Mouse (Mus musculus) embryo, embryonic 10.5 days (tissue): ENCODE measurements around the gene Ces2b.
"Not testable (repeated sequence)": the region's sequence is repeated elsewhere in the genome, so short reads cannot be mapped to it uniquely, and the experiment has no call there.

Experiments
- DNase-seq: peaks from one replicate; pipeline ENCODE4 v3.0.0-alpha.2; 2015; ENCODE audit warnings: low spot score

The Ces2b gene

DNA sequence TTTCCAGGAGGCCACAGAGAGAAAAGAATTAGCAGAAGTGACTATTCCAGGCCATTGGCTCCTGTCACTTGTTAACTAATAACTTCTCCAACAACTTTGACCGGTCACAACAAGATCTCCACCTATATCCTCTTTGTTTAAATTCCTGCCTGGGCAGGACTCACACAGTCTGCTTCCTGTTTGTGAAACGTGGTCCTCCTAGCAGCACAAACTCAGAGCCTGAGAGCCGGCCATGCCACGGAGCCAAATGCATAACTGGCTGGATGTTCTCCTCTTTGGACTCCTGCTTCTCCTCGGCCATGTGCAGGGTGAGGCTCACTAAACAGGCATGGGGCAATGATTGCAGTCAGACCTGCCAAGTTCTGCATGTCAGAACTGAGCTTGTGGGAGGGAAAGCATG lies at the start of gene Ces2b:
Ces2b (plus strand) TSS at position 133 of the 400 bp plus-strand sequence.
- DNase-seq, result no peak

DNA sequence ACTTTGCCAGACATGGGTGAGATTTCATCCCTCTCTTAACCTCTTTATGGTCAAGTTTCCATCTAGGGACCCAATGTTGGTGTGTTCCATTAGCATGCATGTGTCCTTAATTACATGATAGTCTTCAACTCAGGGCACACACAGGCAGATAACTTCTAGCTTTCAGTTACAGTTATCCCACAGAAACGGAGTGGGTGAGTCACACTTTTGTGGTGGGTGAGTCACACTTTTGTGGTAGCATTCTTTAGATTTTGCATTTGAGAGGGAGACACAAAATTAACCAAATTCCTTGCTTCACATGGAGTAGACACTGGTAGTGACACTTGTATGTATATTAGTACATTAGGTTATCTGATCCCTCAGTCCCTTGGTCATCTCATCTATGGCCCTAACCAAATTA lies 44.3 kb upstream of the Ces2b start:
- DNase-seq, result no peak

- no peak for DNase-seq
Observed at GRCm38 (mm10) chr8:104788929-104789328, 42.4 kb upstream of the Ces2b start.

DNA sequence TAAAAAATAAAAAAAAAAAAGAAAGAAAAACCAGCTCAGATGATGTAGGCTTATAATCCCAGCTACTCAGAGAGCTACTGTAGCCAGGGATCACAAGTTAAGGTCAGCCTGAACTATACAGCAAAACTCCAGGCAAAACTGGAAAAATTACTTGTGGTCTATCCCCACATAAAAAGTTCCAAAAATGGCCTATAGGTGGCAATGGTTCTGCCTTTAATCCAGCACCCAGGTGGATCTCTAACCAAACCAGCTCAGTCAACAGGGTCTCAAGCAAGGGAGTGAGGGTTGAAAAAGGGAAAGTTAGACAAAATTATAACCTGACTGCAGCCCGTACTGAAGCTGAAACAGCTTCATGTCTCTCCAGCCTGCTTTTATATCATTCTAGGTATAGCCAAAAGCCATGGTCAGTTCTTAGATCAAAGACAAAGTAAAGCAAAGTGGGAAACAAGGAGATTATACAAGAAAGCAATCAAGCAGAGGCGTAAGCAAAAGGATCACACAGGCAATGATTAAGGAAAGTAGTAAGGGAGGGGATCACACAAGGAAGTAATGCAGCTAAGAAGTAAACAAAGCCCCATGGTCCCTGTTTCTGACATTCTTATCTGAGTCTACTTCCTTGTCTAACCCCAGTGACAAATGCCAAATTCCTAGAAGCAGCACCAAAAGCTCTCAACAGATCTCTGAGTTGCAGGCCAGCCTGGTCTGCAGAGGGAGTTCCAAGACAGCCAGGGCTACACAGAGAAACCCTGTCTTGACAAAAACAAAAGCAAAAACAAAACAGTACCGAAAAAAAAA lies 41.3 kb upstream of the Ces2b start:
- DNase-seq, result peak; percentile 46

DNA sequence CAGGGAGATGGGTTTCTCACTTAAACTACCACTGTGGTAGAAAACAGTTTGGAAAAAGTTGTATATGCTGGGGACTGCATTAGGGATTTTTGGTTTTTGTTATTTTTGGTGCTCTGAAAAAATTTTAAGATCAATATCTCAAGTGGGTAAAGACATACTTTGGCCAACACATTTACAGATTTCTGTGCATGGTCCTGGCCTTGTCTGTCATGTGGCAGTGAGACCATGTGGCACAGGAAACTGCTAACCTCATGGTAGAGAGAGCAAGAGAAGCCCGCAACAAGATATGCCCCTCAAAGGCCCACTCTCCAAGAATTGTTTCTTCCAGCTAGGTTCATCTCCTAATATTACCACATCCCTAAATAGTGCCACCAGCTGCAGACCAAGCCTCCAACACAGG lies 32.0 kb upstream of the Ces2b start:
- no peak for DNase-seq

GRCm38 (mm10) chr8:104806127-104806526 lies 25.2 kb upstream of the Ces2b start:
- no peak for DNase-seq

- no peak for DNase-seq
Observed at GRCm38 (mm10) chr8:104808542-104809413, 22.6 kb upstream of the Ces2b start.

- no peak for DNase-seq
Observed at GRCm38 (mm10) chr8:104809436-104809835, 21.9 kb upstream of the Ces2b start.

GRCm38 (mm10) chr8:104826912-104827311 lies 4.5 kb upstream of the Ces2b start:
- DNase-seq, result no peak

DNA sequence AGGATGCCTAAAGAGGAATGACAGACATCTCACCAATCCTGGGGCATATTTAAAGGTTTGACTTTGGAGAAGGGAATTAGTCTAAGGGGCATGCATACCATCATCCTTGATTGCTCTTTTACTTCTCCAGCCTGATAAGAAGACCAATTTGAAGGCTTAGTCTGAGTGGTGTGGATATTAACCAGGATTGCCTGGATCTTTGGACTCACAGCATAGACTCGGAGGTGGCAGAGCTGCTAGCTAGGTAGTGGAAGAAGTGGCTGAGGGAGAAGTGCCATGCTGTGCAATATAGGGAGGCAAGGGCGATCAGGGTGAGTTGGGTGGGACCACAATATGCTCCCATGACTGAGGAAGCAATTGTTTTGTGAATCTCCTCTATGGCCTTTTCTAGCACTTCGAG lies 3.2 kb upstream of the Ces2b start:
- no peak for DNase-seq

- no peak for DNase-seq
Observed at GRCm38 (mm10) chr8:104841360-104842078, 10.1 kb downstream of the Ces2b start.

DNA sequence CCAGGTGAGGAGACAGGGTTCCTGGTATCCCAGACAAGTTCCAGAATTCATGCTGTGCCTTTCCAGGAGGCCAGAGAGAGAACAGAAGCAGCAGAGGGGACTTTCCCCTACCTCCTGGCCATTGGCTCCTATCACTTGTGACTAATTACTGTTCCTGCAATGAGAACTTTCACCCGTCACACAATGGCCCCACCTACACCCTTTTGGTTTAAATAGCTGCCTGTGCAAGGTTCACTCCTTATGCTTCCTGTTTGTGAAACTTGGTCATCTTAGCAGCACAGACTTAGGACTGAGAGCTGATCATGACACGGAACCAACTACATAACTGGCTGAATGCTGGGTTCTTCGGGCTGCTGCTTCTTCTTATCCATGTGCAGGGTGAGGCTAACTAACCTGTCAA lies 15.5 kb downstream of the Ces2b start, which contains the start of gene Ces2c:
Ces2c (plus strand) TSS at position 238 of the 400 bp plus-strand sequence.
- DNase-seq, result no peak

DNA sequence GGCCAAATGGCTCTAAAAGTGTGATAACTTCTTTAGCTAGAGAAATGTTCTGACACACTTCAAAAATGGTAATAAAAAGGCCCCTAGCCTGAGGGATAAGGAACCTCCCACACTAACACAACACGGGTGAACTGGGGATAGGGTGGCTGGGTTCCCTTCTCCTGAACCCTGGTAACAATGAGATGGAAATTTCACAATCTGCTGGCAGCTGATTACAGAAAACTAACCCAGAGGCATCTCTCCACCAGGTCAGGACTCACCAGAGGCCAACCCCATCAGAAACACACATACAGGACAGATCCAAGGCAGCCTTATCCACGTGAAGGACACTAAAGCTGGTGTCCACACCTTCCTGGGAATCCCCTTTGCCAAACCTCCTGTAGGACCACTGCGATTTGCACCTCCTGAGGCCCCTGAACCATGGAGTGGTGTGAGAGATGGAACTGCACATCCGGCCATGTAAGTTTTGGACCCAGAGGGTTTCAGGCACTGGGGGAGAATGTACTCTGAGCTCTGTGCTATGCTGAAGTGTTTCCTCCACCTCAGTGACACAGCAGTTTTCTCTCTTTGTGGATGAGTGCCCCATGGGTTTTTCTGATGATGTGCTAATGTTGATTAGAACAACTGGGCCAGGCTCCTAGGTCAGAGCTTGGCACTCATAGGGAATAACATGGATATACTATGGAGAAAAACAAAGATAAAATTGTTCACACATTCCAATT lies 16.5 kb downstream of the Ces2b start:
- DNase-seq, result no peak

DNA sequence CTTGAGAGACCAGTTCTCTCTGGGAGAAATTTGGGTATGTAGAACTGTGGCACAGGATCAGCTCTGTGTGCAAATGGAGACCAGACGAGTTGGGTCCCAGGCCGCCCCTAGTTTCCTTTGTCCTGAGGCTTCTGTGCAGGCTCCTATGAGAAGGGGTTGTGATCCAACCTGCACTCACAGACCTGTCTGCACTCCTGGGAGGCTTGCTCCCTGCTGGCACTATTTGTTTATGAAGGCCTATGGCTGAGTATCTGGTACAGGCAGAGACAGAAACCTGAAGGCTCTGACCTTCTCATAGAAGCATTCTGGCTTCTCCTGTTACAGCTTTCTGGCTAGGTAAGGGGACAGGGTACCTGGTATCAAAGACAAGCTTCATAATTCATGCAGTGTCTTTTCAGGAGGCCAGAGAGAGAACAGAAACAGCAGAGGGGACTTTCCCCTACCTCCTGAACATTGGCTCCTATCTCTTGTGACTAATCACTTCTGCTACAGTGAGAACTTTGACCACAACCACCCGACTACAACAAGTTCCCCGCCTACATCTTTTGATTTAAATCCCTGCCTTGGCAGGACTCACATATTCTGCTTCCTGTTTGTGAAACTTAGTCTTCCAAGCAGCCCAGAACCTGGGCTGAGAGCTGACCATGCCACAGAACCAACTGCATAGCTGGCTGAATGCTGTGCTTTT lies 35.6 kb downstream of the Ces2b start:
- DNase-seq, result not testable (repeated sequence)

GRCm38 (mm10) chr8:104868876-104869275 lies 37.5 kb downstream of the Ces2b start:
- not testable (repeated sequence) for DNase-seq

GRCm38 (mm10) chr8:104886223-104886926 lies 55.0 kb downstream of the Ces2b start:
- DNase-seq, result not testable (repeated sequence)
